Mouse (Mus musculus) intestine, embryonic 14.5 days (tissue): ENCODE data around the gene Cnksr3. TPM values are rescaled to one million over a fixed set of nuclear protein-coding genes. Genes with fewer than 3 reads are reported as not detected.

Experiments
- ATAC-seq: fragments of 200-750 bp; cut with Nextera tagmentation; replicated peaks from 2 replicates; pipeline ENCODE4 v1.8.0; 2017; ENCODE audit warnings: low read depth, moderate number of reproducible peaks, moderate TSS enrichment, moderate library complexity; ENCODE audit not compliant: low FRiP score, low TSS enrichment
- DNase-seq: peaks from one replicate; pipeline ENCODE4 v3.0.0-alpha.2; 2018; ENCODE audit warnings: low spot score
- H3K27ac ChIP-seq: fragments of 300-500 bp; sonication (generic); 2 replicates; pipeline ENCODE4 v1.5.1; 2014; ENCODE audit warnings: low read depth, mild to moderate bottlenecking, control low read depth
- H3K27me3 ChIP-seq: fragments of 300-500 bp; sonication (generic); replicated peaks from 2 replicates; pipeline ENCODE4 v1.6.1; 2014; ENCODE audit warnings: low read length, control low read depth; ENCODE audit not compliant: control insufficient read depth, insufficient read depth
- H3K36me3 ChIP-seq: fragments of 300-500 bp; sonication (generic); 2 replicates; pipeline ENCODE4 v1.6.1; 2014; ENCODE audit warnings: low read length, control low read depth; ENCODE audit not compliant: control insufficient read depth, insufficient read depth
- H3K4me1 ChIP-seq: fragments of 300-500 bp; sonication (generic); replicated peaks from 2 replicates; pipeline ENCODE4 v1.6.1; 2014; ENCODE audit warnings: low read length, control low read depth, mixed read lengths; ENCODE audit not compliant: control insufficient read depth, insufficient read depth
- H3K4me2 ChIP-seq: fragments of 300-500 bp; sonication (generic); 2 replicates; pipeline ENCODE4 v1.6.1; 2014; ENCODE audit warnings: low read length
- H3K4me3 ChIP-seq: fragments of 300-500 bp; sonication (generic); 2 replicates; pipeline ENCODE4 v1.5.1; 2014; ENCODE audit warnings: low read depth, low read length, control low read depth, mixed read lengths
- H3K9ac ChIP-seq: fragments of 300-500 bp; sonication (generic); 2 replicates; pipeline ENCODE4 v1.6.1; 2014; ENCODE audit warnings: mild to moderate bottlenecking, low read length
- H3K9me3 ChIP-seq: fragments of 300-500 bp; sonication (generic); 2 replicates; pipeline ENCODE4 v1.6.1; 2016; ENCODE audit warnings: low read length, control low read depth; ENCODE audit not compliant: control insufficient read depth
- WGBS: fragments of 180-500 bp; shearing (Covaris S2); extraction: QIAGEN DNeasy Blood & Tissue Kit; methylation state at CpG from one replicate; pipeline ENCODE4 v1.1.7; 2014; 5-methylcytosine and 5-hydroxymethylcytosine counted together
- polyA plus RNA-seq: library from polyadenylated mRNA; unstranded; fragments of >200 nt; fragmentation: Nextera tagmentation; extraction: Ambion mirVana; gene quantifications from 2 replicates; pipeline ENCODE4 v1.2.1, GENCODE M21; 2014

Gene Cnksr3
- polyA plus RNA-seq, result 12.3 and 14.2 TPM in 2 replicates

GRCm38 (mm10) chr10:7211696-7212482, at the start of gene Cnksr3:
Gene Cnksr3, minus strand, starts transcription at chr10:7212237.
- H3K4me3 ChIP-seq, result peak within 1 kb of the TSS; percentile 86
- H3K9me3 ChIP-seq, result no peaks in the 10 kb centered on the region
- peaks cover 19% of the 10 kb centered on the region for H3K4me1 ChIP-seq
- no peaks in the 10 kb centered on the region for H3K36me3 ChIP-seq
- peak within 1 kb of the TSS; percentile 90 for H3K27ac ChIP-seq
- WGBS, result under 1% methylated on average over 71 of the region's 74 CpGs
- H3K9ac ChIP-seq, result peak within 1 kb of the TSS; percentile 83
- no peaks in the 10 kb centered on the region for H3K27me3 ChIP-seq
- DNase-seq, result peak; percentile 98
- peak; percentile 82 for ATAC-seq
- peak within 1 kb of the TSS; percentile 64 for H3K4me2 ChIP-seq

- Histone ChIP-seq H3K4me2 (no peak overlapping the region), H3K27ac (peak overlapping the region; percentile 27; the same call in 1 of the 2 replicates), H3K4me1 (no peaks in the 10 kb centered on the region), H3K9me3 (no peaks in the 10 kb centered on the region), H3K36me3 (no peaks in the 10 kb centered on the region), H3K4me3 (no peak overlapping the region), H3K27me3 (no peaks in the 10 kb centered on the region), H3K9ac (no peak overlapping the region)
- 44% methylated on average over 10 of the region's 10 CpGs for WGBS
- ATAC-seq, result no peak
- DNase-seq, result no peak
These were observed 48.4 kb upstream of the Cnksr3 start for GRCm38 (mm10) chr10:7260166-7261108.

- no peak overlapping the region for H3K27ac ChIP-seq
- no peak overlapping the region for H3K9ac ChIP-seq
- WGBS, result 59% methylated on average over 5 of the region's 5 CpGs
- no peaks in the 10 kb centered on the region for H3K9me3 ChIP-seq
- ATAC-seq, result no peak
- no peaks in the 10 kb centered on the region for H3K4me1 ChIP-seq
- no peaks in the 10 kb centered on the region for H3K27me3 ChIP-seq
- no peak overlapping the region for H3K4me3 ChIP-seq
- no peak for DNase-seq
- H3K36me3 ChIP-seq, result no peaks in the 10 kb centered on the region
- no peak overlapping the region for H3K4me2 ChIP-seq
These were observed 46.6 kb upstream of the Cnksr3 start for GRCm38 (mm10) chr10:7258607-7259006.

- no peaks in the 10 kb centered on the region for H3K27me3 ChIP-seq
- H3K27ac ChIP-seq, result no peak overlapping the region
- 78% methylated on average over 2 of the region's 2 CpGs for WGBS
- no peak overlapping the region for H3K9ac ChIP-seq
- ATAC-seq (no peak), DNase-seq (no peak)
- no peak overlapping the region for H3K4me2 ChIP-seq
- no peak overlapping the region for H3K4me3 ChIP-seq
- H3K36me3 ChIP-seq, result no peaks in the 10 kb centered on the region
- H3K4me1 ChIP-seq, result no peaks in the 10 kb centered on the region
- no peaks in the 10 kb centered on the region for H3K9me3 ChIP-seq
These were observed 38.4 kb upstream of the Cnksr3 start for GRCm38 (mm10) chr10:7250455-7250854.

- 37% methylated on average over 3 of the region's 5 CpGs for WGBS
- no peaks in the 10 kb centered on the region for H3K36me3 ChIP-seq
- no peak overlapping the region for H3K9ac ChIP-seq
- no peaks in the 10 kb centered on the region for H3K27me3 ChIP-seq
- no peak overlapping the region for H3K4me3 ChIP-seq
- H3K4me2 ChIP-seq, result no peak overlapping the region
- ATAC-seq (no peak), DNase-seq (no peak)
- H3K4me1 ChIP-seq, result no peaks in the 10 kb centered on the region
- H3K27ac ChIP-seq, result no peak overlapping the region
- no peaks in the 10 kb centered on the region for H3K9me3 ChIP-seq
These were observed 22.6 kb upstream of the Cnksr3 start for GRCm38 (mm10) chr10:7234601-7235000.

- ATAC-seq, result no peak
- no peak overlapping the region for H3K4me2 ChIP-seq
- 84% methylated on average over 3 of the region's 3 CpGs for WGBS
These were observed 5.6 kb upstream of the Cnksr3 start for GRCm38 (mm10) chr10:7217551-7218127.

GRCm38 (mm10) chr10:7214718-7215117, 2.7 kb upstream of the Cnksr3 start:
- Histone ChIP-seq H3K27ac (no peak overlapping the region), H3K27me3 (no peaks in the 10 kb centered on the region), H3K36me3 (no peaks in the 10 kb centered on the region), H3K4me2 (no peak overlapping the region), H3K4me1 (peaks cover 14% of the 10 kb centered on the region), H3K9ac (no peak overlapping the region), H3K4me3 (no peak overlapping the region), H3K9me3 (no peaks in the 10 kb centered on the region)
- ATAC-seq, result no peak
- no peak for DNase-seq
- 67% methylated on average over 4 of the region's 4 CpGs for WGBS

More at GRCm38 (mm10) chr10:7217551-7218127, 5.6 kb upstream of the Cnksr3 start:
- Histone ChIP-seq H3K9me3 (no peaks in the 10 kb centered on the region), H3K36me3 (no peaks in the 10 kb centered on the region), H3K4me3 (no peak overlapping the region), H3K9ac (no peak overlapping the region), H3K27ac (no peak overlapping the region), H3K4me1 (peaks cover 10% of the 10 kb centered on the region), H3K27me3 (no peaks in the 10 kb centered on the region)
- no peak for DNase-seq

- peak overlapping the region; percentile 86; the same call in 1 of the 2 replicates for H3K4me3 ChIP-seq
- H3K4me1 ChIP-seq, result peaks cover 19% of the 10 kb centered on the region
- H3K9ac ChIP-seq, result 0 out of 2 replicates have a peak overlapping the region, but pooled peaks have one; percentile 36
- no peak for ATAC-seq
- H3K27me3 ChIP-seq, result no peaks in the 10 kb centered on the region
- H3K4me2 ChIP-seq, result peak overlapping the region; percentile 64
- no peak for DNase-seq
- H3K27ac ChIP-seq, result 0 out of 2 replicates have a peak overlapping the region, but pooled peaks have one; percentile 90
- H3K36me3 ChIP-seq, result no peaks in the 10 kb centered on the region
- no peaks in the 10 kb centered on the region for H3K9me3 ChIP-seq
- WGBS, result 32% methylated on average over 10 of the region's 10 CpGs
These were observed 1.1 kb upstream of the Cnksr3 start for GRCm38 (mm10) chr10:7213066-7213630.
